Mouse (Mus musculus): ENCODE measurements around the gene Ssr1.

Ssr1 gene

DNA sequence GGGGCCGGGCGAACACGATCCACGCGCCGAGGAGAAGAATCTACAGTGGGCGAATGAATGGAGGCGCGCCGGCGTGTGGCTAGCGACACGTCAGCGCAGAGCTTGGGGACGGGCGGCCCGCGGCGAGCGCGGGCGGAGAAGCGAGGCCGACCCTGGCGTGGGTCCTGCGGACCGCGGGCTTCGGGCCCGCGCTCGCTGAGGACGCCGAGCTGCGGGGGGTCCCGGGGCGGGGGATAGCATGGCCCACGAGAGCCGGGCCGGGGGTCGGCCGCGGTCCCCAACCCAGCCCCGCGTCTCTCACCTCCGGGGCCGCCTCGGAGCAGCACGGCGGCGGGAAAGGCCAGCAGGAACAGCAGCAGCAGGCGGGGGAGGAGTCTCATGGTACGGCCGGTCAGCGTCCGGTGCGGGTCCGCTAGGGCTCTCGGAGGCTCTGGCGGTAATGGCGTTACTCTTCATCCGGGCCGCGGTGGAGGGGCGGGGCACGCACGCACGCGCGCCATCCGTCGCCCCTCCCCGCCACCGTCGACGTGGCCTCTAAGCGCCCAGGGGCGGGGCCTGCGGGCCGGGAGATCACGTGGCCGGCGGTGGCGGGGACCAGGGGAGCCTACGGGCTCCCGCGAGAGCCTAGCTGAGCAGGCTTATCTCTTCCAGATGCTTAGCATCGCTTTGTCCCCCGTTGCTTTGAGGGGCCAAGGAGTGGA is at the start of gene Ssr1:
Gene Ssr1, minus strand, starts transcription at position 514 of the 701 bp plus-strand sequence.
- peak; percentile 88 to 93 for DNase-seq (ENCODE audit: low spot score in 2 of 2)

DNA sequence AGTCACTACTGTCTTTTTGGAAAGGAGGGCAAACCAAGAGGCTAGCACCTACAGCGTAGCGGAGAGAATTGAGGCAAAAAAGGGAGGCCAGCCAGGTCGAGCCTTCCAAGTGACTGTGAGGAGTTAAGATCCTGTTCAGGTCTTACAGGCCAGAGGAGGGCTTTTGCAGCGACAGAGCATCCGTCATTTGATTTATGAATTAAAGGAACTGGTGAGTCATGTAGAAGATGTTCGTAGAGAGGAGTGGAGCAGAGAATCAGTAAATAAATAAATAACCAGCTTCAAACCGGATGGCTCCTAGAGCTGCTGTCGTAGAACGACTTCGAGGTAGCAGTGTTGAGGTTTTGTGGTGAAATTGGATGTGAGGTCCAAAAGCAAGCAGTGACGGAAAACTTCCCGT is 43.8 kb upstream of the Ssr1 start:
- DNase-seq (ENCODE audit: low spot score in 2 of 2), result no peak

DNA sequence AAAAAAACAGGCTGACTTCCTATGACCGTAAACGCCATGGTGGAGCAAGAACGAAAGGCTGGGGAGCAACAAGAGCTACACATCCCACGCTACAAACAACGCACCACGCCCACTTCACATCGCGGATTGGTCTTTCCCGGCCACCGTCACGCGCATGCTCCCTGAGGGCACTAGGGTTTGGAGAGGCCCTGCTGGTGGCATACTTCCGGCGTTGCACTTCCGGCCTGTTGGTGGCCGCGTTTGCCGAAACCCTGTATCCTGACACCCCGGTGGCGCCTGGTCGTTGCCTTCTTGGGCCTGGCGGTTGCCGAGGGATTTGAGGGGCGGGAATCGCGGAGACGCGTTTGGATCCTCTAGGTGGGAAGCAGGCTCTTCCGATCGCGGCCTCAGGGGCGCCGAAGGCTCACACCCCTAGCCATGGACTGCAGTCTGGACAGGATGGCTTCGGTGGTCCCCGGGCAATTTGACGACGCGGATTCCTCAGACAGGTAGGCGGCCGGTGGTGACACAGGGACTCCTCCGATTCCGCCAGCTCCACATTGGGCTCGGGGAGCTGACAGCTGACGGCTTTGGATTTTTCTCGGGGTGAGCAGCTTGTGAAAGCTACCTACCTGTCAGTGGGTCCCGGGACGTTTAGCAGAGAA is 43.1 kb upstream of the Ssr1 start, which contains the start of gene Cage1:
Gene Cage1, minus strand, starts transcription at position 26 of the 644 bp plus-strand sequence.
- DNase-seq (ENCODE audit: low spot score in 2 of 2), result peak; percentile 87 to 97

DNA sequence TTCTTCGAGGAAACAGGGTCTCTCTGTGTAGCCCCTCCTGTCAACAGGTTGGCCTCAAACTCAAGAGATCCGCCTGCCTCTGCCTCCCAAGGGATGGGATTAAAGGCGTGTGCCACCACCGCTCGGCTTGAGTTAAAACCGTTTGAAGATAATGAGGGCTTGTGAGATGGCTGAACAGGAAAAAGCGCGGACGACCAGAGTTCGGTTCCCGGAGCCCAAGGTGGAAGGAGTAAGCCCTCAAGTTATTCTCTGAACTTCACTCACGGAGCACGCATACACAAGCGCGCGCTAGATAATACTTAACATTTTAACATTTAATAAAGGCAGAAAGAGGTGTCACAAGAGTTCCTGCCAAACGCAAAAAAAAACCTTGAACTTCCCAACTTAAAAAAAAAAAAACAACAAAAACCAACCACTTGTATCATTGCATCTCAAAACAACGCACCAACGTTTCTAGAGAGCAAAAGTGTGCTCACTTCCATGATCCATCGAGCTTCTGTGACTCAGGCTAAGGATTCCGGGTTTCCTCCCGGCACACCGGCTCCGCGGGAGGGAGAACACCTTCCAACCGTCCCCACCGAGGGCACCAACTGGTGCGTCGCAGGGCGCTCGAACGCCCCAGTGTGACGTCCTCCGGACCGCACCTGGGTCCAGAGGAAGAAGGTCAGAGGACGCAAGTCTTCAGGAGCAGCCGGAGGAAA is 42.5 kb upstream of the Ssr1 start, which contains the start of gene Riok1:
Gene Riok1, plus strand, starts transcription at position 653 of the 701 bp plus-strand sequence.
- no peak for DNase-seq (ENCODE audit: low spot score in 2 of 2)

DNA sequence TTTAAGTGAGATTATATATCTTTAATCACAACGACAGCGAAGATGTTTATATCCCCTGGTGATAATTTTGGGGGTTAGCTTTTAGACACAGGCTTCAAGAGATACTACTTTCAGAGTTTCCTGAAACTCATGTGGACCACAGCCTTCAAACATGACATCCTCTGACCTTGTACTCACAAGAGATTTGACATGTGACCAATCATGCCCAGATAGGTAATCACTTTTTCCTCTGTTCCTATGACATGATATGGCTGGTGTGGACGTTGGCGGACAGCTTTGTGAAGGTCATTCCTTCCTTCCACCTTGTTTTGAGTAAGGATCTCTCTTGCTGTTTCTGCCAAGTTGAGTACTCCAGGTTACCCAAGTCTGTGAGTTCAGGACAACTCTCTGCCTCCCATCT is 34.4 kb upstream of the Ssr1 start:
- DNase-seq (ENCODE audit: low spot score in 2 of 2), result no peak

DNA sequence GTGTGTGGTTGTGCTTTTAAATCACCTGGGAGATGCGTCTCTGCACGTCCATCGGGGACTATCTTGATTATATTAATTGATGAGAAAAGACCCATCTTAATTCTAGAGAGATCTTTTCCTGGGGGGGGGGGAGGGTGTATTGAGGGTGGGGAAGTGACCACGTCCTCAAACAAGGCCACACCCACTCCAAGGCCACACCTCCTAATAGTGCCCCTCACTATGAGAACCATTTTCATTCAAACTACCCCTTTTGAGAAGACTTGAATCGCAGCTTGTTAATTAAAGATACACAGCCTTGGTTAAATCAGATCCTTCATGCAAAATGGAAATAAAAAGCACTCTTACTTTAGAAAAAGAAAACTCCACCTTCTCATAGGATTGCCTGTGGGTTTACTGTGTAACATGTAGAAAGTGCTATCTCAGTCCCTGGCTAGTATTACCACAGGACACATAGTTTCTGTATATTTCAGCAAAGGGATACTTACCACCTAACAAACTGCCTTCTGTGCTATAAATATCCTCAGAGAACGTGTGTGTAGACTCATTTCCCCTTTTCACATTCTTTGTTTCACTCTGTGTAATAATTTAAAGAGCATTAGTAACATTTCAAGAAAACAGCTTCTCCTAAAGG is 33.7 kb upstream of the Ssr1 start:
- no peak for DNase-seq (ENCODE audit: low spot score in 2 of 2)

DNA sequence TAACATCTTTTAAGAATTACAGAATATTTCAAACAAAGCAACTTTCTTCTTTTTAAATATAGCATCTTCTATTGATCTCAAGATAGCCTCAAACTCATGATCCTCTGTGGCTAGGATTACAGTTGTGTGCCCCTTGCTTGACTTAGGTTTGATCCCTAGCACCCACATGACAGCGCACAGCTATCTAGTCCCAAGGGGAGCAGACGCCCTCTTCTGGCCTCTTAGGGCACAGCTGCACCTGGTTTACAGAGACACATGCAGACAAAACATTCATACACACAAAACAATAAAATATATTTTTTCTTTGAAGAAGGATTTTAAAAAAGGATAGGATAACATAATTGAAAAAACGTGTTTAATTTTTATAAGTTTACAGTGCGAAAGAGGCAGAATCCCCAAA is 31.9 kb upstream of the Ssr1 start:
- no peak for DNase-seq (ENCODE audit: low spot score in 2 of 2)

DNA sequence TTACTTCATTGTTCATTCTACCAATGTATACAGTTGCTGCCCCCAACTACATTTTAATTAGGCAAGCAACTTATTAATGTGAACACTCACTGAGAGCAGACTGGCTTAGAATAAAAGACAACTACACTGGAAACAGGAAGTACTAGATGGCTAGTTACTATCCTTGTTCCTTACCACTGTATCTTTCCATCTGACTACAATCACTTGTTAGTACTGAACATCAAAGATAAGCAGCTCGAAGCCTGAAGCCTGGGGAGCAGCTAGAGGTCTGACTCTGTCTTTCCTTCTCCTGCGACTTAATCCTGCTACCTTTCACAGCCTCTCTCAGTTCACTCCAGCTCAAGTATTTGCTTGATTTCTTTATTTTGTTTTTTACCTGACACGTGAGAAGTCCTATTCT is 24.8 kb upstream of the Ssr1 start:
- no peak for DNase-seq (ENCODE audit: low spot score in 2 of 2)

DNA sequence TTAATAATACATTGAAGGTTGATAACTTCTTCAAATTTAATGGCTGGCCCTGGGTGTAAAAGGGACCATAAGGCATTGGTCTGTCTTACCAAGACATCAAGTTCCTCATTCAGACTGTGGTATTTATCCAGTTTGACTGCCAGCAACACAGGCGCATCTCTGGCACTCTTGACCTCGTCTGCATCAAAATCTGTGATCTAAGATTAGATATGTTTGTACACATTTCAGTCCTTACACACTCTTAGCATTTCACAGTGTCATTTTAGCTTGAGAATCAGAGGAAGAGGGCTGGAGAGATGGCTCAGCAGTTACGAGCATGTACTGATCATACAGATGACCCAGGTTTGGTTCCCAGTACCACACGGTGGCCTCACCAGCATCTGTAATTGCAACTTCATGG is 21.6 kb upstream of the Ssr1 start:
- DNase-seq (ENCODE audit: low spot score in 2 of 2), result no peak

DNA sequence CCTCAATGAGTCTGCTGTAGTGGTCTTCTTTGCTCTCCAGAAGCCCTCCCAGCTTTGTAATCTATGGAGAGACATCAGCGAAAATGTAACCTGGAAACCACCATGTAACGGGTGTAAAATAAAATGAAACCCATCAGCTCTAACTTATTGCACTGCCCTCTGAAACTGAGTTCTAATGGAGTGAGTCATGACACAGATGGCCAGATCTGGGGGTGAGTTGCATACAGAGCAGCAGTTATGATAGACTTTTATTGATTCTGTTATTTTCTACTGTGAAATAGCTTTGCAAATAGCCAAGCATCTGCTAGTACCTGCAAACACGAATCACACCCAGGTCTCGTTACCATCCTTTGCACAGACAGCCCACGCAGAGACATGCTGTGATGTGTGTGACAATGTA is 18.4 kb upstream of the Ssr1 start:
- no peak for DNase-seq (ENCODE audit: low spot score in 2 of 2)

DNA sequence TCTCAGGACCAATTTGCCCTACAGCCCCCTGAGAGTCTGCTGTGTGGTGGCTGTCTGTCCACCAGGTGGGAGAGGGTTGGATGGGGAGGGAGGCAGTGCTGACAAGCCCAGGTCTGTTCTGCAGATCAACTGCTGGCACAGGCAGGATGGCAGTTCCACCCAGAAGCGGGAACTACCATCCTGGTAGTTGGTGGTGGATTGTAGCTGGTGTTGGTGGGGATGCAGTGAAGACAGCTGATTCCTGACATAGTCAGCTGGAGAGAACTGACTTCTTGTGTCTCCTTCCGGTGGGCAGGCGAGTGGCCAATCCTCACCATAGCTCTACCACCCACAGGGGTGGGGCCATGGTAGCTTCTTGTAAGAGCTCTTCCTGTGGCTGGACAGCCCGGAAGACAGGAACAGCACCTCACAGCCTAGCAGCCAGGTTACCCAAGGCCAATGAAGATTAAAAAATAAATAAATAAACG is 16.5 kb upstream of the Ssr1 start:
- no peak for DNase-seq (ENCODE audit: low spot score in 2 of 2)

DNA sequence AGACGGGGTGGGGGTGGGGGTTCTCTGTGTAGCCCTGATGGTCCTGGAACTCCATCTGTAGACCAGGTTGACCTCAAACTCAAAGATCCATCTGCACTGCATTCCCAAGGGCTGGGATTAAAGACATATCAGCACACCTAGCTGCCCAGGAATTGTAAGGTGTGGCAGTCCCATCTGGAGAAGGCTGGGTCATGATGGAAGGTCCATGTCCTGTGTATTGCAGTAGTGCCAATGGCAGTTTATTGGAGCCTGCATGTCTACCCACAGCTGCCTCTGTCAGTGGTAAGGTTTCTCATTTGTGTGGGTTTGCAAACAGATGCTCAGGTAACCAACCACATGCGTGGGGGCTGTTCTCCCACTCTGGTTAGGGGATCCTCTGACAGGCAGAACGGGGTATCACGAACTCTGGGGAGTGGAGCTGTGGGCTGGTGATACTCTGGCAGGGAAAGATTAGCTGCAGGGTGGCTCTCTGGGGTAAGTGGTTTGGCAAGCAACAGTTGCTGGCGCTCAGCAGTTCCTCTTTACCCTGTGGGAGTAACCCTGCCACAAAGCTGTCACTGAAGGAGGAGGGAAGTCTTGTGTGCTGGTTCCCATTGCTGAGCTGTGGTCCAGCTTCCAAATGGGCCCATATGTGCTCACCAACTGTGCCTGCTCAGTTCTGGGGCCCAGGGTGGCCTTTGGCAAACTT is 15.8 kb upstream of the Ssr1 start:
- DNase-seq (ENCODE audit: low spot score in 2 of 2), result no peak

DNA sequence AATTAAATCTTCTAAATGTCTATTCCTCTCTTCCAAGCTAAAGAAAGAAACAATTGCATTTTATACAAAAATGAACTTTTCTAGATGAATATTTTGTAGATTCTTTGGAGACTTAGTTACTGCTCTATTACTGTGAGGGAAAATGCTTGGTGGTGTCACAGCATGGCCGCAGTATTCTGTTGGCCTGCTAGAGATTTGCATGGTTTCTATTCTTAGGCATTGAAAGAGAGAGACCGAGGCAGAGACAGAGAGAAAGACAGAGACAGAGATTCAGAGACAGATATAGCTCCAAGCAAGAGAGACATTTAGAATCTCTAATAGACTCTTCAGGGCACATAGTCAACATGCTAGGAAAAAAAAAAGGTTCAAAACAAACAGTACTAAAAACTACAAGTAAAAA is 14.0 kb upstream of the Ssr1 start:
- DNase-seq (ENCODE audit: low spot score in 2 of 2), result no peak

DNA sequence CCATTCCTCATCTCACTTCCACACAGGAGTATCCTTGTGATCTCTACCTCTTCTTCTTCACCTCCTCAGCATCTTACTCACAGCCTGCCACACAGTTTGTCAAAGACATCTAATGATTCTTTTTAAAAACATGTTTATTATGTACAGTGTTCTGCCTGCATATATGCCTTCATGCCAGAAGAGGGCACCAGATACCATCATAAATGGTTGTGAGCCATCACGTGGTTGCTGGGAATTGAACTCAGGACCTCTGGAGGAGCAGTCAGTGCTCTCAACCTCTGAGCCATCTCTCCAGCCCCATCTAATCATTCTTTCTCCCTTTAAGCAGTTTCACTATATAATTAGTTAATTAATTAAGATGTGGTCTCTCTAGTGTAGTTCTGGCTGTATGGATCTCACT is 8.4 kb upstream of the Ssr1 start:
- no peak for DNase-seq (ENCODE audit: low spot score in 2 of 2)

DNA sequence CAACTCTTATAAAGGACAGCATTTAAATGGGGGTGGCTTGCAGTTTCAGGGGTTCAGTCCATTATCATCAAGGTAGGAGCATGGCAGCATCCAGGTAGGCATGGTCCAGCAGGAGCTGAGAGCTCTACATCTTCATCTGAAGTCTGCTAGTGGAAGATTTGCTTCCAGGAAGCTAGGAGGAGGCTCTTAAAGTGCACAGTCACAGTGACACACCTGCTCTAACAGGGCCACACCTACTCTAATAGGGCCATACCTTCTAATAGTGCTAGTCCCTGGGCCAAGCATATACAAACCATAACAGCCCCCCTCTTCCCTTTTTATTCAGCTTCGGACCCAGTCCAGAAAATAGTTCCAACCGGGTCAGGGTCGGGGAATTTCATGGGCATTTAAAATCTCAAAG is 5.7 kb upstream of the Ssr1 start:
- DNase-seq (ENCODE audit: low spot score in 2 of 2), result no peak

DNA sequence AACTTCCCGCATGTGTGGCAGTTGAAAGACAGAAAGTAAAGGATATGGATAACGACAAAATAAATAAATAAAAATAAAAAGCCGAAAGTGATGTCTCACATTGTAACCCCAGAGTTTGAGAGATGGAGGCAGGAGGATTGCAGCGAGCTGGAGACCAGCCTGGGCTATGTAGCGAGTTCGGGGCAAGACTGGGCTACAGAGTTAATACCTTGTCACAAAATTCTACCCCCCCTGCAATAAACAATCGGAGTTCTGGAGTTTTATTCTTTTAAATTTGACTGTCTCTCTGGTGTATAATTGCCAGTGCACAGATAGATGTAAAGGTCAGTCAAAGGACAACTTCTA is 360 bp upstream of the Ssr1 start:
- no peak for DNase-seq (ENCODE audit: low spot score in 2 of 2)

DNA sequence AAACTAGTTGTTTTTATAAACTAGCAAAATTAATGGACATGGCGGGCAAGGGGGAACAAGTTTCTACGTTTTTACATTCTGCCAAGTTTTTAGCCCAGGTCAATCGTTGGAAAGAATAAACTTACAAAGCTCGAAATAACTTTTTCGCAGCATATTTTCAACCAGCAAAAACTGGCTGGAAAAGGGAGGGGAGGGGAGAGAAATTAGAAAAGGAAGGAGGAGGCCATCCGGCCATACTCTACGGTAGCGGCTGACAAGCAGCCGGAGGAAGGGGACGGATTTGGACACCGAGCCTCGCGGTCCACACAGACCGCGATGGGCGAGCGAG is 677 bp downstream of the Ssr1 start:
- DNase-seq (ENCODE audit: low spot score in 2 of 2), result no peak

DNA sequence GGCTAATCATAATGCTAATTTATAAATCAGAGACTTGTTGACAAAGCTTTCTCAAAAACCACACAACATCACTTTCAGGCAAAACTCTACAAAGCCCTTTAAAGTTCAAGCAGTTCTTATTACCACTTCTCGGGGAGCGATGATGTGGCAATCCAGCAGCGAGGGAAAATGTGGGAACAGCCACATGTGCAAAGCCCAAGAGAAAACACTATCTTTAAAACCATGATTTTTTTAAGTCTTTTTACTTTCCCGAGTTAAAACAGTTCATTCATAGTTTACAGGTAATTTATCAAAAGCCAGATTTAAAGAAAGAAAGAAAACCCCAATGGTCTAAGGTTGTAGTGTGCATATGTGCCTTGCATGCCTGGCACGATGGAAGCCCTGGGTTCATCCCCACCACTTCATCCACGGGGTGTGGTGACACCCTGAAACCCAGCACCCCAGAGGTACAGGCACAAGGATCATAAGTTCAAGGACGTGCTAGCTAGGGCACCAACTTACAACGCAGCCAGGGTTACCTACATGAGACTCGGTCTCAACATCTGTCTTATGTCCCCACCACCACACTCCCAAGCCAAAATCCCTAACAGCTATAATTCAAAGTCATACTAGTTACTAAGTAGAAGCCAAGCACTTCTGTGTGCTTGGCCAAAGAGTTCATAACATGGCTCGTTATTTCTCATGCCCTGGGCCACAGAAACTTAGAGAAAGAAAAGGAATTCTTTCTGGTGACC is 1.2 kb downstream of the Ssr1 start:
- no peak for DNase-seq (ENCODE audit: low spot score in 2 of 2)

DNA sequence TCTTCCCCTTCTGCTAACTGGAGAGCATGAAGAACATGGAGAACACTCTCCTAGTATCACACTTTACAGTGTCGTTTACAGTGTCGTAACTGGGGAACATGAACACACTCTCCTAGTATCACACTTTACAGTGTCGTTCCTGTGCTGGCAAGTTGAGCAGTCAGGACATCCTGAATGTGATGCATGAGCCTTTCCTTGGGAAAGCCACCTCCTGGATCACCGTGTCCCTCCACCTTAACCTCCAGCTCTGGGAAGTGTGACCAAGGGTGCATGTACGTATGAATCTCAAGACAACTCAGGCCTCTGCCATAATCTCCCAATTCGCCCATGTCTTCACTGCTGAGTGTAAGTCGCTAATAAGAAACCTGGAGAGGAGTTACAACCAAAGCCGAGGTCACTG is 4.3 kb downstream of the Ssr1 start:
- DNase-seq (ENCODE audit: low spot score in 2 of 2), result no peak

DNA sequence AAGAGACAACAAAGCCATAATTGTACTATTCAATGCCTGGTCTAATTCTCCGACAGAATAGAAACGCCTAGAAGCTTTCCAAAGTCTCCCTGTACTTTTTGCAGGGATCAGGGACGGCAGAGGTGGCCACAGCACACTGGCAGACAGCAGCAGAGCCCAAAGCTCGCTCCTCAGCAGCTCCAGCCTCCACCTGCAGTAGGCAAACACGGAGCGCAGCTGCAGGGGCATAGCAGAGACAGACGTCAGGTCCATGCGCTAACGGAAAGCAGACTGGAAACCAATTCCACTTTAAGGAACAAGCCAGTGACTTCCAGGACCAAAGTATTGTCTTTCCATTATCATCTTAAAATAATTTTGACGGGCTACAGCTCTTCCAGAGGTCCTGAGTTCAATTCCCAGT is 7.9 kb downstream of the Ssr1 start:
- no peak for DNase-seq (ENCODE audit: low spot score in 2 of 2)

DNA sequence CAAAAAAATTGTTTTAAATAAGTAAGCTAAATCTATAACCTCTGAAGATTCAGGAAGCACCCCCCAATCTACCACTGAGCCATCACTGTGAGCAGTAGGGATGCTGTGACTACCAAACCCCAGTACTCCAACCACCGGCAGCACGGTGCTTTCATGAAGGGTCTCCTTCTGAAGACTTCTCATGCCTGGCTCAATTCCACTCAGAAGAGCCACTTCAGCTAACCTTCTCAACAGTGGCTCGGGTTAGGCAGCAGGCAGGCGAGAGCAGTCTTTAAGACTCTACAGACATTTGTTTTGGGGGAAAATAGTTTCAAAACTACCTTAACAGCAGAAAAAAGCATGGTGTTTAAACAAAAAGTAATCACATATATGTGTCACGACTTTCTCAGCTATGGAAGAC is 13.0 kb downstream of the Ssr1 start:
- DNase-seq (ENCODE audit: low spot score in 2 of 2), result no peak
